Mouse (Mus musculus) E14TG2a.4 (cell line): Measurements from ENCODE around the gene Pced1a.

Experiments used
- H3K27me3 ChIP-seq: 2 replicates; pipeline ENCODE4 v1.6.1; 2014; ENCODE audit warnings: low read length, control low read depth; ENCODE audit not compliant: insufficient read depth
- H3K36me3 ChIP-seq: 2 replicates; pipeline ENCODE4 v1.6.1; 2014; ENCODE audit warnings: low read length, control low read depth; ENCODE audit not compliant: insufficient read depth
- H3K4me1 ChIP-seq: replicated peaks from 2 replicates; pipeline ENCODE4 v1.6.1; 2014; ENCODE audit warnings: low read depth, low read length, control low read depth
- H3K4me3 ChIP-seq: replicated peaks from 2 replicates; pipeline ENCODE4 v1.5.1; 2014; ENCODE audit warnings: mild to moderate bottlenecking, low read length
- H3K9me3 ChIP-seq: 2 replicates; pipeline ENCODE4 v1.6.1; 2014; ENCODE audit warnings: low read length, control low read depth
- CTCF ChIP-seq: conservative IDR thresholded peaks from 2 replicates; pipeline ENCODE4 v1.5.1; 2014; ENCODE audit warnings: low read length
- NANOG ChIP-seq: IDR thresholded peaks from 2 replicates; pipeline ENCODE4 v1.6.1; 2014; ENCODE audit warnings: borderline replicate concordance, low read length, mixed read lengths
- POU5F1 ChIP-seq: IDR thresholded peaks from 2 replicates; pipeline ENCODE4 v1.6.1; 2014; ENCODE audit warnings: low read length, borderline replicate concordance

Gene Pced1a

GRCm38 (mm10) chr2:130424126-130424853 lies at the start of gene Pced1a, which contains the start of gene Vps16:
TSS of gene Pced1a (minus strand) at chr2:130424701.
TSS of gene Vps16 (plus strand) at chr2:130424339.
- Histone ChIP-seq H3K36me3 (peaks cover 42% of the 10 kb centered on the region), H3K4me1 (peaks cover 39% of the 10 kb centered on the region), H3K27me3 (peaks cover 14% of the 10 kb centered on the region), H3K4me3 (peak within 1 kb of the TSS; percentile 92), H3K9me3 (no peaks in the 10 kb centered on the region)
- TF ChIP-seq CTCF (peak; percentile 16), NANOG (no peak)

- no peak for TF ChIP-seq CTCF
- TF ChIP-seq POU5F1 = no peak
- TF ChIP-seq NANOG = no peak
- Histone ChIP-seq H3K36me3 (no peaks in the 10 kb centered on the region), H3K4me1 (peaks cover 19% of the 10 kb centered on the region), H3K9me3 (no peaks in the 10 kb centered on the region), H3K4me3 (no peak overlapping the region), H3K27me3 (no peaks in the 10 kb centered on the region)
Observed at GRCm38 (mm10) chr2:130472908-130473510, 48.5 kb upstream of the Pced1a start.

GRCm38 (mm10) chr2:130469935-130470334 lies 45.4 kb upstream of the Pced1a start:
- TF ChIP-seq CTCF = no peak
- TF ChIP-seq NANOG = no peak
- TF ChIP-seq POU5F1 = no peak
- Histone ChIP-seq H3K36me3 (no peaks in the 10 kb centered on the region), H3K4me1 (peaks cover 19% of the 10 kb centered on the region), H3K9me3 (no peaks in the 10 kb centered on the region), H3K27me3 (no peaks in the 10 kb centered on the region), H3K4me3 (no peak overlapping the region)

GRCm38 (mm10) chr2:130469366-130469765 lies 44.9 kb upstream of the Pced1a start:
- peaks cover 19% of the 10 kb centered on the region for H3K4me1 ChIP-seq
- H3K27me3 ChIP-seq = no peaks in the 10 kb centered on the region
- no peaks in the 10 kb centered on the region for H3K9me3 ChIP-seq
- no peaks in the 10 kb centered on the region for H3K36me3 ChIP-seq
- no peak overlapping the region for H3K4me3 ChIP-seq
- TF ChIP-seq NANOG (no peak), POU5F1 (no peak), CTCF (no peak)

- H3K4me3 ChIP-seq = no peak overlapping the region
- H3K4me1 ChIP-seq = peaks cover 19% of the 10 kb centered on the region
- H3K27me3 ChIP-seq = no peaks in the 10 kb centered on the region
- no peaks in the 10 kb centered on the region for H3K9me3 ChIP-seq
- no peak for TF ChIP-seq CTCF
- H3K36me3 ChIP-seq = no peaks in the 10 kb centered on the region
Observed at GRCm38 (mm10) chr2:130466438-130466837, 41.9 kb upstream of the Pced1a start.

GRCm38 (mm10) chr2:130461287-130462071 lies 37.0 kb upstream of the Pced1a start:
- no peaks in the 10 kb centered on the region for H3K27me3 ChIP-seq
- no peaks in the 10 kb centered on the region for H3K4me1 ChIP-seq
- H3K36me3 ChIP-seq = no peaks in the 10 kb centered on the region
- H3K9me3 ChIP-seq = no peaks in the 10 kb centered on the region
- H3K4me3 ChIP-seq = no peak overlapping the region
- TF ChIP-seq POU5F1 (no peak), CTCF (no peak), NANOG (no peak)

- Histone ChIP-seq H3K4me1 (no peaks in the 10 kb centered on the region), H3K27me3 (no peaks in the 10 kb centered on the region), H3K36me3 (no peaks in the 10 kb centered on the region), H3K4me3 (no peak overlapping the region), H3K9me3 (no peaks in the 10 kb centered on the region)
- TF ChIP-seq POU5F1 (no peak), CTCF (no peak), NANOG (no peak)
Observed at GRCm38 (mm10) chr2:130459576-130459975, 35.1 kb upstream of the Pced1a start.

GRCm38 (mm10) chr2:130457871-130458270 lies 33.4 kb upstream of the Pced1a start:
- no peaks in the 10 kb centered on the region for H3K27me3 ChIP-seq
- H3K36me3 ChIP-seq = no peaks in the 10 kb centered on the region
- no peak overlapping the region for H3K4me3 ChIP-seq
- no peak for TF ChIP-seq CTCF
- H3K9me3 ChIP-seq = no peaks in the 10 kb centered on the region
- H3K4me1 ChIP-seq = no peaks in the 10 kb centered on the region
